Mouse (Mus musculus) bone marrow, adult 2 months (tissue): Measurements from ENCODE around the gene Tmem108.

Source experiments
- CTCF ChIP-seq: fragments of 200-500 bp; IDR thresholded peaks from 2 replicates; pipeline ENCODE4 v1.5.1; 2011; ENCODE audit warnings: low read length, control low read depth; ENCODE audit not compliant: control insufficient read depth, insufficient read depth
- POLR2A ChIP-seq: fragments of 200-500 bp; IDR thresholded peaks from 2 replicates; pipeline ENCODE4 v1.6.1; 2011; ENCODE audit warnings: low read depth, mild to moderate bottlenecking, control low read depth, low read length, borderline replicate concordance; ENCODE audit not compliant: control insufficient read depth

DNA sequence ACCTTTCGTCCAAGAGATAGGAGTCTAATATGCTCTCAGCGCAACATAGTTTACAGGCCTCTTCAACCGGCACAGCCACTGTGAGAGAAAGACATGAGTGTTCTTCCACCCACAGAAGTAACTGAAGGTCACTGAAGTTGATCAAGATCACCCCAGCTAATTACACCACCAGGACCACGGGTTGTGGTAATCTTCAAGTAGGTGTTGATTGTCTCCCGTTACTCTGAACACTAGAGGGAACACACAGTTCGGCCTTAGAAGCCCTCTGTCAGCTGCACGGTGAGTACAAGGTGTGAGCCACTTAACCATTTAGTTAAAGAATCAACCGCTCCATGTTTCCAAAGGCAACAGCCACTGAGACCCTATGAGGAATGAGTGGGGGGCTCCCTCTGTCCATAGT lies 269.7 kb downstream of the Tmem108 start:
- TF ChIP-seq POLR2A (no peak), CTCF (no peak)
